Mouse (Mus musculus) liver, embryonic 14.5 days (tissue): ENCODE measurements around the gene Triap1. TPM values are rescaled to one million over a fixed set of nuclear protein-coding genes. Genes with fewer than 3 reads are reported as not detected.

ENCODE experiments used
- ATAC-seq: fragments of 200-750 bp; cut with Nextera tagmentation; 2 replicates; pipeline ENCODE4 v1.8.0; 2017; ENCODE audit warnings: moderate number of reproducible peaks, mild to moderate bottlenecking, moderate library complexity; ENCODE audit not compliant: insufficient read depth
- DNase-seq, 3 experiments: peaks; one replicate each; pipeline ENCODE4 v3.0.0-alpha.2; 2012 to 2013; ENCODE audit warnings: low read depth in 3 of 3, low spot score in 3 of 3
- H3K27ac ChIP-seq: fragments of 300-500 bp; sonication (generic); 2 replicates; pipeline ENCODE4 v1.5.1; 2014; ENCODE audit warnings: moderate library complexity, mild to moderate bottlenecking, control low read depth, inconsistent platforms
- H3K27me3 ChIP-seq: fragments of 300-500 bp; sonication (generic); 2 replicates; pipeline ENCODE4 v1.6.1; 2014; ENCODE audit warnings: mild to moderate bottlenecking, low read length, moderate library complexity; ENCODE audit not compliant: control insufficient read depth, insufficient read depth
- H3K36me3 ChIP-seq: fragments of 300-500 bp; sonication (generic); replicated peaks from 2 replicates; pipeline ENCODE4 v1.6.1; 2014; ENCODE audit warnings: low read depth; ENCODE audit not compliant: control insufficient read depth, insufficient read depth
- H3K4me1 ChIP-seq, 2 experiments: fragments of 200-500 bp in 1 of 2; fragments of 300-500 bp in 1 of 2; sonication (generic) in 1 of 2; replicated peaks; 2 replicates each; pipeline ENCODE4 v1.6.1; 2012 to 2014; ENCODE audit warnings: antibody characterized with exemption in 1 of 2, inconsistent platforms in 1 of 2, low read length in 1 of 2; ENCODE audit not compliant: control insufficient read depth in 2 of 2, insufficient read depth in 2 of 2
- H3K4me2 ChIP-seq: fragments of 300-500 bp; sonication (generic); 2 replicates; pipeline ENCODE4 v1.6.1; 2014; ENCODE audit warnings: low read depth, mild to moderate bottlenecking, control low read depth, moderate library complexity
- H3K4me3 ChIP-seq, 2 experiments: fragments of 200-500 bp in 1 of 2; fragments of 300-500 bp in 1 of 2; sonication (generic) in 1 of 2; 2 replicates each; pipeline ENCODE4 v1.5.1; 2012 to 2014; ENCODE audit warnings: low read depth in 2 of 2, low read length in 2 of 2, mild to moderate bottlenecking in 2 of 2, control low read depth in 1 of 2, inconsistent platforms in 1 of 2, moderate library complexity in 1 of 2; ENCODE audit not compliant: insufficient read depth in 1 of 2
- H3K9ac ChIP-seq: fragments of 300-500 bp; sonication (generic); replicated peaks from 2 replicates; pipeline ENCODE4 v1.6.1; 2014; ENCODE audit warnings: mild to moderate bottlenecking, control low read depth, moderate library complexity
- H3K9me3 ChIP-seq: fragments of 300-500 bp; sonication (generic); 2 replicates; pipeline ENCODE4 v1.6.1; 2016; ENCODE audit warnings: low read length, mixed read lengths; ENCODE audit not compliant: control insufficient read depth
- CTCF ChIP-seq: IDR thresholded peaks from 2 replicates; pipeline ENCODE4 v1.5.1; 2016; ENCODE audit warnings: antibody characterized with exemption, low read depth, control low read depth
- EP300 ChIP-seq: IDR thresholded peaks from 2 replicates; pipeline ENCODE4 v1.6.1; 2016; ENCODE audit warnings: antibody characterized with exemption, low read depth
- WGBS: fragments of 180-500 bp; shearing (Covaris S2); extraction: QIAGEN DNeasy Blood & Tissue Kit; methylation state at CpG from one replicate; pipeline ENCODE4 v1.1.7; 2014; ENCODE audit not compliant: insufficient replicate concordance; 5-methylcytosine and 5-hydroxymethylcytosine counted together
- polyA plus RNA-seq, 2 experiments: library from polyadenylated mRNA; depleted of rRNA in 1 of 2; stranded (reverse) in 1 of 2; unstranded in 1 of 2; fragments of >200 nt; fragmentation: Nextera tagmentation in 1 of 2; extraction: Ambion mirVana in 1 of 2; gene quantifications; 2 replicates each; pipeline versions ENCODE4 v1.2.1 to v1.2.3; 2012 to 2014

Gene Triap1
- polyA plus RNA-seq (2012; rRNA removed) = 11.0 and 15.4 TPM in 2 replicates
- polyA plus RNA-seq (2014; fragmentation: Nextera tagmentation; extraction: Ambion mirVana) = 28.9 and 30.8 TPM in 2 replicates

- TF ChIP-seq EP300 = 0 out of 2 replicates have a peak, but pooled peaks have one; percentile 39
- TF ChIP-seq CTCF = no peak; the same call in 1 of the 2 replicates
- under 1% methylated on average over 62 of the region's 62 CpGs for WGBS
These were observed at the start of gene Triap1, which contains the start of gene Gatc for GRCm38 (mm10) chr5:115340577-115341313. Gene Triap1, plus strand, starts transcription at chr5:115341225. Gene Gatc, minus strand, starts transcription at chr5:115341178.

GRCm38 (mm10) chr5:115294173-115294572 lies 46.9 kb upstream of the Triap1 start:
- no peak for ATAC-seq
- no peak overlapping the region for H3K27ac ChIP-seq
- no peak overlapping the region for H3K9ac ChIP-seq
- 80% methylated on average over 8 of the region's 8 CpGs for WGBS
- H3K4me1 ChIP-seq = peaks cover 12 to 27% of the 10 kb centered on the region in 2 experiments
- no peak overlapping the region for H3K4me2 ChIP-seq
- H3K27me3 ChIP-seq = no peaks in the 10 kb centered on the region
- DNase-seq = no peak
- TF ChIP-seq CTCF (peak; percentile 69), EP300 (no peak)
- H3K4me3 ChIP-seq = no peak overlapping the region
- no peaks in the 10 kb centered on the region for H3K9me3 ChIP-seq
- peaks cover 36% of the 10 kb centered on the region for H3K36me3 ChIP-seq

More at GRCm38 (mm10) chr5:115340577-115341313, at the start of gene Triap1, which contains the start of gene Gatc:
- Histone ChIP-seq H3K4me2 (peak within 1 kb of the TSS; percentile 94), H3K27ac (peak within 1 kb of the TSS; percentile 77), H3K4me3 (peak within 1 kb of the TSS; percentile 88 to 98), H3K36me3 (peaks cover 44% of the 10 kb centered on the region), H3K9me3 (no peaks in the 10 kb centered on the region), H3K27me3 (no peaks in the 10 kb centered on the region), H3K9ac (peak within 1 kb of the TSS; percentile 98), H3K4me1 (peaks cover 11 to 15% of the 10 kb centered on the region in 2 experiments)
- ATAC-seq (peak; percentile 94), DNase-seq (peak; percentile 76 to 78 (median 76))

- Histone ChIP-seq H3K4me2 (peak overlapping the region; percentile 39), H3K4me3 (no peak overlapping the region), H3K27ac (peak overlapping the region; percentile 59), H3K9me3 (no peaks in the 10 kb centered on the region), H3K36me3 (peaks cover 38% of the 10 kb centered on the region), H3K4me1 (peaks cover 17 to 33% of the 10 kb centered on the region in 2 experiments), H3K9ac (peak overlapping the region; percentile 35; the same call in 1 of the 2 replicates), H3K27me3 (no peaks in the 10 kb centered on the region)
- 50% methylated on average over 10 of the region's 10 CpGs for WGBS
- DNase-seq (no peak), ATAC-seq (no peak)
- TF ChIP-seq EP300 (no peak), CTCF (no peak)
These were observed 44.7 kb upstream of the Triap1 start for GRCm38 (mm10) chr5:115296347-115296746.

GRCm38 (mm10) chr5:115300035-115300744 lies 40.8 kb upstream of the Triap1 start:
- Histone ChIP-seq H3K9ac (peak overlapping the region; percentile 89), H3K36me3 (peaks cover 34% of the 10 kb centered on the region), H3K4me1 (peaks cover 25 to 41% of the 10 kb centered on the region in 2 experiments), H3K27me3 (no peaks in the 10 kb centered on the region), H3K27ac (peak overlapping the region; percentile 74), H3K4me3 (peak overlapping the region; percentile 86 to 94), H3K4me2 (peak overlapping the region; percentile 84), H3K9me3 (no peaks in the 10 kb centered on the region)
- DNase-seq (no peak), ATAC-seq (peak; percentile 19)
- under 1% methylated on average over 46 of the region's 46 CpGs for WGBS
- TF ChIP-seq CTCF (peak; percentile 32; the same call in 1 of the 2 replicates), EP300 (no peak)
